Mouse (Mus musculus): ENCODE measurements around the gene Iqschfp.

DNA sequence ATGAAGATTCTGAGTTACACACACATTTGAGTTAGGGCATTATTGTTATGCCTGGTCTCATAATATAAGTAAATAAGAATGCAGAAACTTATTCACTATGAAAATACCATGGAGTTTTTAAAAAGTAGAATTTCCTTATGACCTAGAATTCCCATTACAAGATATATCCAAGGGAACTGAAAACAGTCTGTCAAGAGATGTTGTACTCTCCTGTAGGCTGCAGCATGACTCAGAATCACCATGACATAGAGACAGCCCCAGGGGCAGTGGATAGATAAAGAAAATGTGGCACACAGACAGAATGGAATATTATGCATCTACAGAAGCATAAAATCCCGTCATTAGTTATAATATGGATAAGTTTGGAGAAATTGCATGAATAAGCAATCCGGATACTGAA is 150.9 kb downstream of the Iqschfp start:
- TF ChIP-seq CTCF (IDR thresholded peaks at IDR 0.05; ENCODE audit: borderline replicate concordance, control insufficient read depth, extremely low read depth, insufficient read depth, low read length, poor library complexity): no peak
- no peak for TF ChIP-seq POLR2A (IDR thresholded peaks at IDR 0.05; ENCODE audit: control insufficient read depth, extremely low read depth, insufficient read depth, low read length, poor library complexity)

Data from thymus, adult 2 months (tissue).